Mouse (Mus musculus) right cerebral cortex, postnatal 36 days (tissue): ENCODE measurements around the gene Ccdc106.
"Not testable (repeated sequence)": the region's sequence is repeated elsewhere in the genome, so short reads cannot be mapped to it uniquely, and the experiment has no call there.

Source experiments
- DNase-seq, 2 experiments: peaks; one replicate each; pipeline ENCODE4 v3.0.0; 2022; ENCODE audit warnings: low spot score in 2 of 2, mixed read lengths in 1 of 2

The Ccdc106 gene

DNA sequence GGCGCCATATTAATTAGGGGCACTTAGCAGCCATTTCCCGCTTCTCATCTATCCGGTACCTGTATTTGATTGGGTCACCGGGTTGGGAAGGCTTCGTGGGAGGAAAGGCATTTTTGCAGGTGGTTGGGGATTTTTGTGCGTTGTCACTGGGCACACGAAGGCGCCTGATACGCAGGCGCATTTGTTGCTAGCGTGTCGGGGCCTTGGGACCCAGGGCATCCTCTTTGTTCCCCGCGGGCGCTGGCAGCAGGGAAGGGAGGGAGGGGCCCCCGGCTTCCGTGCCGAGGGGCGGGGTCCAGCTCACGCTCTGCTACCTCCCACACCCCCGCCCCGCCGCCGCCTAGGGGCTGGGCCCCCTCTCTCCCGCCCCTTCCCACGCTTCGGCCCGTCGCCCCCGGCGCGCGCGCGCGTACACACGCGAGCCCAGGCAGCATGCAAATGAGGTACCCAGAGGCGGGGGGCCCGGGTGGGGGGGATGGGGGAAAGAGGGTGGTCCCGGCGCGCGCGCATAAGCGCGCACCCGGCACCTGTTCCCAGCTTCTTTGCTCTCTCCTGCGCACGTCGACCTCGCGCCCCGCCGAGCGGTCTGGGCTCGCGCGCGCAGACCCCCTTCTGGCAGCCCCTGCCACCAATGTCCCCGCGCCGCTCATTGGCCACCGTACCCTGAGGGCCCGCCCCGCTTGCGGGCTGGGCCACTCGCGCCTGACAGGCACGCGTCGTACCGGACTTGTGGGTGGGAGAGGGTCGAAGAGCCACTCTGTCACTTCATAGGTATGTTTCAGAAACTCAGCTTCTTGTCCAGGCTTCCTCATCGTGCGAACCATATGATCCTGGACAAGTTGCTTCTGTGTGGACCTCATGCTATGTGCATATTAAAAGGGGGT lies 5.0 kb upstream of the Ccdc106 start, which contains the start of gene Gm44973:
Gene Gm44973 (plus strand): TSS at position 379 of the 884 bp plus-strand sequence.
- DNase-seq: peak; percentile 87 to 89

DNA sequence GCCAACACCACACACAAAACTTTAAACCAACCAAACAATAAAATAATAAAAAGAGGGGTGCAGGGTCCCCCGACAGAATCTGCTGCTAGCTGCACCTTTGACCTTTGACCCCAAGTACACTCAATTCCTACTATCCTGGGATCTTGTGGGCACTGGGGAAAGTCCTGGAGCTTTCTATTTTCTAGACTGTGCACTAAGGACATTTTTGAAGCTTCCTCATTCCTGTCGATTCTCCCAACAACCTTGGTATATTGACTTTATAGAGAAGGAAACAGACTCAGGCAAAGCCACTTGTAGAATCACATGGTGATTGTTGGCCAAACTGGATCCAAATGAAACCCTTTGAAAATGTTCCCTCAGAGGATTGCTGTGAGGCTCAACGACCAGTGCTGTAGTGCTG lies 4.3 kb upstream of the Ccdc106 start:
- DNase-seq: no peak

DNA sequence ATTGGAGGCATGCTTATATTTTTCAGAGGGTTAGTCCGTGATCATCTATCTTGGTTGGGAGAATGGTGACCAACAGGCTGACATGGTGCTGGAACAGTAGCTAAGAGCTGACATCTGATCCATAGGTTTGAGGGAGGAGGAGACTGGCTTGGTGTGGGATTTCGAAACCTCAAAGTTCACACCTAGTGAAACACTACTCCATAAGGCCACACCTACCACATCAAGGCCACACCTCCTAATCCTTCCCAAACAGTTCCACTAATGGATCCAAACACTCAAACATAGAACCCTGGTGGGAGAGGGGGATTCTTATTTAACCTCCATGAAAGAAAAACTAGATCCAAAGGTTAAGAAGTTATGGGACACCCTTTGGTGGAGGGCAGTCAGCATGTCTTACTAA lies 3.4 kb upstream of the Ccdc106 start:
- no peak for DNase-seq

DNA sequence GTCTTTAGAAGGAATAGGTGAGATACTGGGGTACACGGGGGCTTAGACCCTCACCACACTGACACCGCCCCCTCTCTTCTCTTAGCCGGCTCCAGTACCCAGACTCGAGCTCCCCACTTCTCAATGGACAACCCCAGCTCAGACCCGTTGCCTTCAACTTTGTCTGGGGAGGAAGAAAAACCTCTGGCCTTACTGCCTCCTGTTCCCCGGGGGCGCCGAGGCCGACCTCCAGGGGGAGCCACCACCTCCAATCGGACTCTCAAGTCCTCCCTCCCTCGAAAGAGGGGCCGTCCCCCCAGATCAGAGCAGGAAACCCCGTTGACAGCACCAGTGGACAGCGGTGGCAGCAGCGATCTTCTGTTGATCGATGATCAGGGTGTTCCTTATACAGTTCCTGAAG lies 3.0 kb upstream of the Ccdc106 start:
- no peak for DNase-seq

DNA sequence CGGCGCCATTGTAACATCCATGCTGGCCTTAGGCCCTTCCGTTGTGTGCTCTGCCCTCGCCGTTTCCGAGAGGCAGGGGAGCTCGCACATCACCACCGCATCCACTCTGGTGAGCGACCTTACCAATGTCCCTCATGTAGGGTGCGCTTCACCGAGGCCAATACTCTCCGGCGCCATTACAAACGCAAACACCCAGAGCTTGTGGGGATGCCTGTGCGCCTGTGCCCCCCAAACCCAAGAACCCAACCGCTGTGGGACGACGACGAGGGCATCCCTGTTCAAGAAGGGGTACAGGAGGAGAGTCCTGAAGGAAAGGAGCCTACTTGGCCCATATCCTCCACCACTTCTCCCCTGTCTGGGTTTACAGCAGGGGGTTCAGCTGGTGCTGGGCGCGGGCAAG lies 2.4 kb upstream of the Ccdc106 start:
- DNase-seq: no peak

DNA sequence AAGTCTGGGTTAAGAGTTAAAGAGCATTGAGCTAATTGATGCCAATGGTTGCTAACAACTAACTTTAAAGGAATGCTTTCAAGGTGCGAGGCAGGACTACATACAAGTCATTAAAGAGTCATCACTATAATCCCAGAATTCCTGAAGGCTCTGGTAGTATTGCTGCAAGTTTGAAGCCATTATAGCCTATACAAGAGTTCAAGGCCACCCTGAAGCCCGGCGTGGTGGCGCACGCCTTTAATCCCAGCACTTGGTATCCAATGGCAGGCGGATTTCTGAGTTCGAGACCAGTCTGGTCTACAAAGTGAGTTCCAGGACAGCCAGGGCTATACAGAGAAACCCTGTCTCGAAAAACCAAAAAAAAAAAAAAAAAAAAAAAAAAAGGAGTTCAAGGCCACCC lies 777 bp upstream of the Ccdc106 start:
- DNase-seq: not testable (repeated sequence)

DNA sequence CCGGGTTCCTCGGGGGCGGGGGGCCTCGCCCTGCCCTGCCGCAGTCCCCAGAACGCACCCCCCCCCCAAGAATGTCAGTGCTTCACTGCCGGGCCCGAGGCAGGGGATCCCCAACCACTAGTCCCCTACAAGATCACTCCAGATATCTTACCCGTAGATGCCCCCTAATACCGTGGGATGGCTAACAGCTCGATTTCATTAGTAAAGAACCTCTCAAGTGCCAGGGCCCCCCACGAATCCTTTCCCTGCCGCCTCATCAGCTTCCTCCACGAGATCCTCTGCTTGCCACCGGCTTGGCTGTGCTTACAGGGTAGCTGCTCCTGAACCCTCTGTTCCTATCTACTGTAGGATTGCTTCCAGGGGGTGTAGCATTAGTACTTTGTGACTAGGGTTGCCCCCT lies 332 bp downstream of the Ccdc106 start:
- no peak for DNase-seq

DNA sequence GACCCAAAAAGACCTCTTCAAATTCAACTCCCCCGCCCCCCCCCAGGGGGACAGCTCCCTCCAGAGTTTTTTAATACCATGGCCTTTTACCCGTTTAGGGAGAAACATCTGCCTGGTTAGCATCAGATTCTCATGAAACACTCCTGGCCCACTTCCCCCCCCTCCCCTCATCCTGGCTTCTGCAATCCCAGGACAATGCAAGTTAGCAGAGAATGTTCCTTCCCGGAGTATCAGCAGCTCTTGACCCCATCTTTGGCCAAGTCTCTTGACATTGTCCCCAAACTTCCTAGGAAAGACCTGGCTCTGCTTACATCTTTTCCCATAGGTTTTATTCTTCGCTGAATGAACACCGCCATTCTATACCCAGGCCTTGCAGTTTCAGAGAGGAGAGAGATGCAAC lies 844 bp downstream of the Ccdc106 start:
- no peak for DNase-seq

DNA sequence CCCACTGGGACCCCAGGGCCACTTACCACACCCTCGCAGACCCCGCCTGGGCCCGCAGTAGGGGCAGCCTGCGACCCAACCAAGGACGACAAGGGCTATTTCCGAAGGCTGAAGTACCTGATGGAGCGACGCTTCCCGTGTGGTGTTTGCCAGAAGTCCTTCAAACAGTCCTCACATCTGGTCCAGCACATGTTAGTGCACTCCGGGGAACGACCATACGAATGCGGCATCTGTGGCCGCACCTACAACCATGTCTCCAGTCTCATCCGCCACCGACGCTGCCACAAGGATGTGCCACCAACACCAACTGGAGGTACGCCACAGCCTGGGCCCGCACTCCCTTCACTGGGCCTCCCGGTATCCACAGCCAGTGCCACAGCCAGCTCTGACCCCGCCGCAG lies 9.2 kb downstream of the Ccdc106 start:
- DNase-seq: no peak

DNA sequence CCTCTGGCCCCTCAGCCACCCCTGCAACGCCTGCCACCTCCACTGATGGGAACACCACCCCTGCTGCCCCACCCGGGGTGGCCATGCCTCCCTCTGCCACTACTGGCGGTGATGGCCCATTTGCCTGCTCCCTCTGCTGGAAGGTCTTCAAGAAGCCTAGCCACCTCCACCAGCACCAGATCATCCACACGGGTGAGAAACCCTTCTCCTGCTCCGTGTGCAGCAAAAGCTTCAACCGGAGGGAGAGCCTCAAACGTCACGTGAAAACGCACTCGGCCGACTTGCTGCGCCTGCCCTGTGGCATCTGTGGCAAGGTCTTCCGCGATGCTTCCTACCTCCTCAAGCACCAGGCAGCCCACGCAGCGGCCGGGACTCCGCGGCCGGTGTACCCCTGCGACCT lies 9.6 kb downstream of the Ccdc106 start:
- DNase-seq: no peak

DNA sequence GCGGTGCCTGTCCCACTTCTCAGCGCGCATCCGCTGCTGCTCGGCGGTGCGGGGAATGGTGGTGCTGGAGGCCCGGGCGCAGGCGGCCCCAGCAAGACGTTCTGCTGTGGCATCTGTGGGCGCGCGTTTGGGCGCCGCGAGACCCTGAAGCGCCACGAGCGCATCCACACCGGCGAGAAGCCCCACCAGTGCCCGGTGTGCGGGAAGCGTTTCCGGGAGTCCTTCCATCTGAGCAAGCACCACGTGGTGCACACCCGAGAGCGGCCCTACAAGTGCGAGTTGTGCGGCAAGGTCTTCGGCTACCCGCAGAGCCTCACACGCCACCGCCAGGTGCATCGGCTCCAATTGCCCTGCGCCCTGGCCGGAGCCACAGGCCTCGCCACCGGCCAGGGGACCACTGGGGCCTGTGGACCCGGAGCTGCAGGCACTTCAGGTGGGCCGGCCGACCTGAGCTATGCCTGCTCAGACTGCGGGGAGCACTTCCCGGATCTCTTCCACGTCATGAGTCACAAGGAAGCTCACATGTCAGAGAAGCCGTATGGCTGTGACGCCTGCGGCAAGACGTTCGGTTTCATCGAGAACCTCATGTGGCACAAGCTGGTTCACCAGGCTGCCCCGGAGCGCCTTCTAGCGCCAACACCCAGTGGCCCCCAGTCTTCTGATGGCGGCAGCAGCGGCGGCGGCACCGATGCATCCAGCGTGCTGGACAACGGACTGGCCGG lies 10.4 kb downstream of the Ccdc106 start:
- no peak for DNase-seq

DNA sequence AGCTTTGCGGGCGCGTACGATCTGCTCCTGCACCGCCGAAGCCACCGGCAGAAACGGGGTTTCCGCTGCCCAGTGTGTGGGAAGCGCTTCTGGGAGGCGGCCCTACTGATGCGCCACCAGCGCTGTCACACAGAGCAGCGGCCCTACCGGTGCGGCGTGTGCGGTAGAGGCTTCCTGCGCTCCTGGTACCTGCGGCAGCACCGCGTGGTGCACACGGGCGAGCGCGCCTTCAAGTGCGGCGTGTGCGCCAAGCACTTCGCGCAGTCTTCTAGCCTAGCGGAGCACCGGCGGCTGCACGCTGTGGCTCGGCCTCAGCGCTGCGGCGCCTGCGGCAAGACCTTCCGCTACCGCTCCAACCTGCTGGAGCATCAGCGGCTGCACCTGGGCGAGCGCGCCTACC lies 11.1 kb downstream of the Ccdc106 start:
- DNase-seq: no peak

DNA sequence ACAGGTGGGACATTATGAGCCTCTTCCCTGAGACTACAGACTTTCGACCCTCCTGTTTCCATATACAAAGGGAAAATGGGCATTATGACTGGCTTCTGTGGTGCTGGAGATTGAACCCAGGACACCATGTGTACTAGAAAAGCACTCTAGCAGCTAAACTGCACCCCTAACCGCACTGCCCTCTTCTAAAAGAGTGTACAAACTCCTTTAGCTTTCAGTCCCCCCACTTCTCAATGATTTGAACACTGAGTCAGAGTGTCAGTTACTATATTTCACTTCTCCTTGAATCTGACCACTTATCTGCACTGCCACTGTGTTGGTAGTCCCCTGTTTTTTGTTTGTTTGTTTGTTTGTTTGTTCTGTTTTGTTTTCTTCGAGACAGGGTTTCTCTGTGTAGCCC lies 13.5 kb downstream of the Ccdc106 start, which contains the start of gene 4632433K11Rik:
Gene 4632433K11Rik (plus strand): TSS at position 301 of the 400 bp plus-strand sequence.
- no peak for DNase-seq

DNA sequence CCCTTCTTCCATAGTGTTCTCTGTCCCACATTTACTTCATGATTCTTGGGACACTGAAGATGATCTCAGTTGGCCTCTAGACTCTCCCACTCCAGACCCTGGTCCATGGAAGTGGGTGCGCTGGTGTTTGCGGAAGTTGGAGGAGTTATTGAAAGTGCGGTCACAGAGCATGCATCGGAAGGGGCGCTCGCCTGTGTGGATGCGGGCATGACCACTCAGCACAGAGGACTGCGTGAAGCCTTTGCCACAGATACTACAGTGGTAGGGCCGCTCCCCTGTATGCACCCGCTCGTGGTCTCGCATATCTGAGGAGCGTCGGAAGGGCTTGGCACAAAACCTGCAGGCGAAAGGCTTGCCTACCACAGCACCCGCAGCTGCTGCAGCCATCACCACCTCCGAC lies 15.3 kb downstream of the Ccdc106 start:
- DNase-seq: no peak

DNA sequence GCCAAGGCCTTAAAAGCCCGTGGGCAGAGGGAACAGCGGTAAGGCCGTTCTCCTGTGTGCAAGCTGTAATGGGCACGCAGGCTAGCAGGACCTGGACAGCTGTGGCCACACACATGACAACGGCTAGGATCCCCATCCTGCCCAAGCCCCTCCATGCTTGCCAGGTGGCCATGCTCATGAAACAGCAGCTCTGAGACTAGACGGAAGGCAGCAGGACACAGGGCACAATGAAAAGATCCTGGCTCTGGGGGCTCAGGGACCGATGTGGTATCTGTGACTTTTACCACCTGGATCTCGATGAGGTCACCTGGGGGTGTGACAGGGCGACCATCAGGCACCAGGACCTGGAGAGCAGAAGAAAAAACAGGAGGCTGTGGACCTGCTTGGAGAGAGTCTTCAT lies 15.8 kb downstream of the Ccdc106 start:
- DNase-seq: no peak

DNA sequence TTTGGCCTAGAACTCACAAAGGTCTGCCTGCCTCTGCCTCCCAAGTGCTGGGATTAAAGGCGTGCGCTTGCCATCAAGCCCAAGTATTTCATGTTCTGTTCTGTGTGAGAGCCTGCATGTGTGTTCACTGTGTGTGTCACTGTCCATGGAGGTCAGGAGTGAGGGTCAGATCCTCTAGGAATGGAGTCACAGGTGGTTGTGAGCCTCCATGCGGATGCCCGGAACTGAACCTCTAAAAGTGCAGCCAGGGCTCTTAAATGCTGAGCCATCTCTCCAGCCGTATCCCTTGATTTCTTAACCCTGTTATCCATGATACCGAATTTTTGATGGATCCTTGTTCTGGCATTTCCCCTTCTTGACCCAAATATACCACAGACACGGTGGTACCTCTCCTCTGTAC lies 16.7 kb downstream of the Ccdc106 start:
- DNase-seq: no peak

DNA sequence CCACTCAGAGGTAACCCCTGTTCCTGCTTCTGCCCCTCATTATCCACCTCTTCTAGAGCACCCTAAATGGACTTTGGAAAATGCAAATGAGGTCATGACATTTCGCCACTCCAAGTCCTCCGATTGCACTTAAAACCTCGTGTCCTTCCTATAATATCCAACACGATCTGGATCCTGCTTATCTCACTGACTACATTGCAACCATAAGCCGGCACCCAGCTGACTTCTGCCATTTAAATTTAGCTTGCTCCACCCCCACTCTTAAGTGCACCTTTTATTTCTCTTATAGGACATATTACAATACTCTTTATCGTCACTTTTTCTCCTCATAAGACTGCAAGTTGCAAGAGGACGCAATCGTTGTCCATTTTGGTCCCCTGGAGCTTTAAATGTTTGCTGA lies 17.1 kb downstream of the Ccdc106 start:
- no peak for DNase-seq

DNA sequence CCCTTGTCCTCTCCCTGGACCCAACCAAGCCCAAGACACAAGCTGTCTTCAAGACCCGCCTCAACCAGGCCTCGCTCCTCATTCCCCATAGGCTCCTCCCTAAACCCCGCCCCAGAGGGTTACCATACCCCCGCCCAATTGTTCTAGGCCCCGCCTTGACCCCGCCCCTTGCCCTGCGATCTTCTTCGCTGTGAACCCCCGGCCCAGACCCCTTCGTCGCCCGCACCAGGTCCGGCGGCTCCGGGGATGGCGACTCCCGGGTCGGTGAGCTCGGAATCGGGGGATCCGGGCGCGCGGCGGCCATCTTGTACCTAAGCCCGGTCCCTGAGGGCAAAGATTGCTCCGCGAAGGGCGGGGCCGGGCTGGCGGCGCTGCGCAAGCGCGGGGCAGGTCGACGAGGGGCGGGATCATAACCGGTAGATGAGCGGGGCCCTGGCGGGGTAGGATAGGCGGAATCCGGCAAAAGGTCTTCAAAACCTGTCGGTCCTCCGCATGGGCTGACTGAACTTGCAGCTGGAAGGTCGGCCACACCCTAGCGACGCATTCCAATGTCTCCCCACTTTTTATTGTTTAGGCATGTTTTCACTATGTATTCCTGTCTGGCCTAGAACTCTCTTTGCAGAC lies 17.9 kb downstream of the Ccdc106 start, which contains the start of gene Zfp784:
Gene Zfp784 (minus strand): TSS at position 338 of the 624 bp plus-strand sequence.
- DNase-seq: peak; percentile 83 to 86

DNA sequence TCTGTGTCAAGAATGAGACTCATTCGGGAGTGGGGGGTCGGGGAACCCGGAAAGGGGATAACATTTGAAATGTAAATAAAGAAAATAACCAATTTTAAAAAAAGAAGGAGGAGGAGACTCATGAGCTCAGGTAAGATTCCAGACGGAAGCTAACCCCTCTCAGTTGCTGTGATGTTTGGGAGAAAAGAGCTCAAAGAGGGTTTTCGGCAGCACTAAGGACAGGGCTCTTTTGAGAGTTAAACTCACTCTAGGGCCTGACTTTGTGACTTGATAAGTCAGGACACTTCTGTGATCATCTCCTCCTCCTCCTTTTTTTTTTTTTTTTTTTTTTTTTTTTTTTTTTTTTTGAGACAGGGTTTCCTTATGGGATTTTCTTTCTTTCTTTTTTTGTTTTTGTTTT lies 18.6 kb downstream of the Ccdc106 start:
- DNase-seq: no peak

DNA sequence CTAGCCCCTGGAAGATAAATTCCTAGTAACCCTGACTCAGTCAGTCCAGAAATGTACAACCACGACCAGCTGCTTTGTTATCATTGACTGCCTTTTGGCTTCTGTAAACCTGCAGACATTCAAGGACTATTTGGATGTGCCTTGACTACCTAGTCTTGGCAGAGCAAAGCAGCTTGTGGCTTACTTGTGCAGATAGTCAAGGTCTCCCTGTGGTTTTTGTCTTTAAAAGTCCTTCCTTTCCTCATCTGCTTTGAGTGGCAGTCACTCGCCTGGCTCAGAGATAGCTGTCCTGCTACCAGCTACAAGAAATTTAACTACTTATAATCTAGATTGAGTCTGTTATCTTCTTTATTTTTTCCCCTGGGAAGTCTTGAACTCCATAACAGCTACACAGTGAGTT lies 24.6 kb downstream of the Ccdc106 start:
- no peak for DNase-seq

DNA sequence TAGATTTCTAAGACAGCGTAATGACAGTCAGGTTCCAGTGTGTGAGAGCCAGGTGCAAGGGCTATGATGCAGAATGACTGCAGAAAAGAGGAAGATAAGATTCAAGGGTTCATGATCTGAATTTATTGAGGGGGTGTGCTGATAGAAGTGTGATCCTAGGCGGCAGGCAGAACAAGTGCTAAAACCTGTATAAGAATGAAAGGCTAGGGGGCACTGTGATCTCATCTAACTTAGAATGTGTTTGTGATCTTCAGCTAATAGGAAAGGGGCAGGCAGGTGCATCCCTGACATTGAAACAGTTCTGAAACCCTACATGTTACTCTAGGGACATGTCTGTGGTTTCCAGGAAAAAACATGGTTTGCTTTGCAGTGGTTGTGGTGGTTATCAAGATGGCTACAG lies 25.8 kb downstream of the Ccdc106 start:
- no peak for DNase-seq

DNA sequence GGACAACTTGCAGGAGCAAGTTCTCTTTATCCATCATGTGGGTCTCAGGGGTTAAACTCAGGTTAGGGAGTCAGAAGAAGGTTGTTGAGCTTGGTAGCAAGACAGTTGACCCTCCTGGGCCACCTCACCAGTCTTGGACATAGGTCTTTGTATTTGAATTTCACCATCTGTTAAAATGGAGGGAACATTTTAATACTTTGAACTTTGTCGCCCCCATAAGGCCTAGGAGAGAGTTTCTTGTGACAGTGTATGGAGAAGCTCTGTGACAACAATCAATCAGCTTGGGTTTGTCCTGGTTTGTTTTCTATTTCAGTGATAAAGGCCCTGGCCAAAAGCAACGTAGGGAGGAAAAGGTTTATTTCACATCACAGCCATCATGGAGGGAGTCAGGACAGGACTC lies 27.0 kb downstream of the Ccdc106 start:
- DNase-seq: no peak
